Comparison of ENCODE assay signal across 8 mouse cellular contexts in genomic region chr1:150873231-150873630, GRCm38 (mm10).
A peak's percentile ranks its signal among the peaks of the same experiment; 100 is the strongest.
DNase-seq lines count a peak whose midpoint lies in the region; TF ChIP-seq lines count a peak whose summit lies in the region.
"Had no signal": no experiment of that assay in that cellular context is flagged by ENCODE, and none has a peak within 500 bp of the region (broad histone marks: within the 10 kb centered on the region; RNA-seq: fewer than 3 reads in every experiment).

No protein-coding gene starts in this region.

- DNase-seq in adrenal gland, adult (ENCODE audit: inconsistent age in 2 of 2, low spot score in 1 of 2): peak; percentile 43 to 66
- peak; percentile 36 to 55 for DNase-seq in adrenal gland, postnatal 36 days
- peak; percentile 45 to 55 for DNase-seq in heart, adult 9 months (ENCODE audit: low spot score in 2 of 2)
- DNase-seq in kidney, postnatal 25 days: peak; percentile 66 to 85
- DNase-seq in layer of hippocampus, postnatal 36 days: no peak
- no peak for DNase-seq in right cerebral cortex, postnatal 36 days (ENCODE audit: low spot score in 2 of 2)
- DNase-seq in thymus, adult 2 months: no peak

- WGBS in thymus, adult 2 months: 87% methylated on average over 6 of the region's 6 CpGs

- H3K27ac ChIP-seq in thymus, adult 2 months (ENCODE audit: control insufficient read depth, insufficient read depth, low read length): no peak overlapping the region
- H3K27ac ChIP-seq: midbrain, embryonic 12.5 days had no signal

- H3K27me3 ChIP-seq in thymus, adult 2 months (ENCODE audit: control insufficient read depth, insufficient read depth, low read length): no peaks in the 10 kb centered on the region
- H3K27me3 ChIP-seq: midbrain, embryonic 12.5 days had no signal

- no peak for TF ChIP-seq CTCF in thymus, adult 2 months (IDR thresholded peaks at IDR 0.05; ENCODE audit: borderline replicate concordance, control insufficient read depth, extremely low read depth, insufficient read depth, low read length, poor library complexity)

- no peak for TF ChIP-seq POLR2A in thymus, adult 2 months (IDR thresholded peaks at IDR 0.05; ENCODE audit: control insufficient read depth, extremely low read depth, insufficient read depth, low read length, poor library complexity)

- H3K4me1 ChIP-seq in thymus, adult 2 months (replicated peaks; ENCODE audit: control insufficient read depth, insufficient read depth, low read length): no peaks in the 10 kb centered on the region
- H3K4me1 ChIP-seq: midbrain, embryonic 12.5 days had no signal

- no peaks in the 10 kb centered on the region for H3K36me3 ChIP-seq in thymus, adult 2 months (ENCODE audit: control insufficient read depth, insufficient read depth, low read length)
- H3K36me3 ChIP-seq: midbrain, embryonic 12.5 days had no signal

- no peak overlapping the region for H3K4me3 ChIP-seq in thymus, adult 2 months (ENCODE audit: control insufficient read depth, insufficient read depth, low read length)
- H3K4me3 ChIP-seq: midbrain, embryonic 12.5 days had no signal

Comparison
In these comparisons a context has a peak if more than half of its experiments do, and no peak if none do; other contexts are left out.
1. DNase-seq: peak in adrenal gland, adult (2 of 2), adrenal gland, postnatal 36 days (2 of 2), heart, adult 9 months (2 of 2) and kidney, postnatal 25 days (2 of 2); none in layer of hippocampus, postnatal 36 days (0 of 2), right cerebral cortex, postnatal 36 days (0 of 2) and thymus, adult 2 months (single experiment).